Mouse (Mus musculus) bone marrow, adult 2 months (tissue): ENCODE measurements at regions not wholly inside any gene's neighbourhood (a gene's known extent, or its start where the extent isn't known, plus 50 kb on each side); places are given as distances from the start of the nearest gene placed in this dataset.

Experiments used
- CTCF ChIP-seq: fragments of 200-500 bp; IDR thresholded peaks from 2 replicates; pipeline ENCODE4 v1.5.1; 2011; ENCODE audit warnings: low read length, control low read depth; ENCODE audit not compliant: control insufficient read depth, insufficient read depth
- POLR2A ChIP-seq: fragments of 200-500 bp; IDR thresholded peaks from 2 replicates; pipeline ENCODE4 v1.6.1; 2011; ENCODE audit warnings: low read depth, mild to moderate bottlenecking, control low read depth, low read length, borderline replicate concordance; ENCODE audit not compliant: control insufficient read depth

GRCm38 (mm10) chr8:8940899-8941298 lies 250.6 kb upstream of the Arglu1 start:
- TF ChIP-seq POLR2A, result no peak
- no peak for TF ChIP-seq CTCF
